Mouse (Mus musculus) hindbrain, embryonic 12.5 days (tissue): Measurements from ENCODE around the gene Tmem60. TPM values are rescaled to one million over a fixed set of nuclear protein-coding genes. Genes with fewer than 3 reads are reported as not detected.

ENCODE experiments used
- ATAC-seq: fragments of 200-750 bp; cut with Nextera tagmentation; 2 replicates; pipeline ENCODE4 v1.8.0; 2017; ENCODE audit warnings: moderate TSS enrichment; ENCODE audit not compliant: low FRiP score
- H3K27ac ChIP-seq: fragments of 300-500 bp; sonication (generic); 2 replicates; pipeline ENCODE4 v1.5.1; 2016; ENCODE audit warnings: mild to moderate bottlenecking
- H3K27me3 ChIP-seq: fragments of 300-500 bp; sonication (generic); 2 replicates; pipeline ENCODE4 v1.6.1; 2016; ENCODE audit warnings: mild to moderate bottlenecking
- H3K36me3 ChIP-seq: fragments of 300-500 bp; sonication (generic); 2 replicates; pipeline ENCODE4 v1.6.1; 2016; ENCODE audit warnings: mild to moderate bottlenecking
- H3K4me1 ChIP-seq: fragments of 300-500 bp; sonication (generic); 2 replicates; pipeline ENCODE4 v1.6.1; 2016
- H3K4me2 ChIP-seq: fragments of 300-500 bp; sonication (generic); replicated peaks from 2 replicates; pipeline ENCODE4 v1.6.1; 2016; ENCODE audit warnings: mild to moderate bottlenecking
- H3K4me3 ChIP-seq: fragments of 300-500 bp; sonication (generic); 2 replicates; pipeline ENCODE4 v1.5.1; 2016; ENCODE audit warnings: mild to moderate bottlenecking
- H3K9ac ChIP-seq: fragments of 300-500 bp; sonication (generic); 2 replicates; pipeline ENCODE4 v1.6.1; 2016; ENCODE audit warnings: mild to moderate bottlenecking, moderate library complexity
- H3K9me3 ChIP-seq: fragments of 300-500 bp; sonication (generic); replicated peaks from 2 replicates; pipeline ENCODE4 v1.6.1; 2016; ENCODE audit warnings: mild to moderate bottlenecking
- WGBS: fragments of 180-500 bp; shearing (Covaris S2); methylation state at CpG from one replicate; pipeline ENCODE4 v1.1.7; 2016; 5-methylcytosine and 5-hydroxymethylcytosine counted together
- polyA plus RNA-seq: library from polyadenylated mRNA; unstranded; fragments of >200 nt; fragmentation: Nextera tagmentation; extraction: Ambion mirVana; gene quantifications from 2 replicates; pipeline ENCODE4 v1.2.1, GENCODE M21; 2016

Tmem60 gene
- 48.4 and 55.6 TPM in 2 replicates for polyA plus RNA-seq

- Histone ChIP-seq H3K4me2 (peak within 1 kb of the TSS; percentile 61), H3K9ac (peak within 1 kb of the TSS; percentile 92), H3K27me3 (no peaks in the 10 kb centered on the region), H3K4me1 (peaks cover 15% of the 10 kb centered on the region), H3K36me3 (peaks cover 5% of the 10 kb centered on the region; the same call in 1 of the 2 replicates), H3K27ac (peak within 1 kb of the TSS; percentile 96), H3K9me3 (no peaks in the 10 kb centered on the region), H3K4me3 (peak within 1 kb of the TSS; percentile 89)
- ATAC-seq, result peak; percentile 100
- under 1% methylated on average over 79 of the region's 94 CpGs for WGBS
These were observed at the start of gene Tmem60, which contains the start of gene Phtf2 for GRCm38 (mm10) chr5:20881915-20882800. Tmem60 (plus strand) TSS chr5:20882191. Phtf2 (minus strand) TSS chr5:20882124.

GRCm38 (mm10) chr5:20834399-20834798 is 47.6 kb upstream of the Tmem60 start:
- H3K9ac ChIP-seq, result no peak overlapping the region
- ATAC-seq, result no peak
- no peaks in the 10 kb centered on the region for H3K27me3 ChIP-seq
- H3K4me2 ChIP-seq, result no peak overlapping the region
- no peaks in the 10 kb centered on the region for H3K36me3 ChIP-seq
- H3K4me1 ChIP-seq, result no peaks in the 10 kb centered on the region
- no peak overlapping the region for H3K27ac ChIP-seq
- WGBS, result 93% methylated on average over 1 of the region's 1 CpGs
- H3K4me3 ChIP-seq, result no peak overlapping the region
- H3K9me3 ChIP-seq, result no peaks in the 10 kb centered on the region

- Histone ChIP-seq H3K9ac (no peak overlapping the region), H3K4me2 (no peak overlapping the region), H3K4me1 (no peaks in the 10 kb centered on the region), H3K4me3 (no peak overlapping the region), H3K27ac (no peak overlapping the region), H3K27me3 (no peaks in the 10 kb centered on the region), H3K36me3 (no peaks in the 10 kb centered on the region), H3K9me3 (no peaks in the 10 kb centered on the region)
- no peak for ATAC-seq
- WGBS, result 98% methylated on average over 1 of the region's 1 CpGs
These were observed 44.9 kb upstream of the Tmem60 start for GRCm38 (mm10) chr5:20837082-20837481.

GRCm38 (mm10) chr5:20843405-20843804 is 38.6 kb upstream of the Tmem60 start:
- no peaks in the 10 kb centered on the region for H3K9me3 ChIP-seq

GRCm38 (mm10) chr5:20843816-20844215 is 38.2 kb upstream of the Tmem60 start:
- 73% methylated on average over 2 of the region's 2 CpGs for WGBS
- Histone ChIP-seq H3K27me3 (no peaks in the 10 kb centered on the region), H3K36me3 (no peaks in the 10 kb centered on the region), H3K4me3 (no peak overlapping the region), H3K9me3 (no peaks in the 10 kb centered on the region), H3K9ac (no peak overlapping the region), H3K27ac (no peak overlapping the region), H3K4me1 (no peaks in the 10 kb centered on the region), H3K4me2 (no peak overlapping the region)
- ATAC-seq, result no peak

More at GRCm38 (mm10) chr5:20843405-20843804, 38.6 kb upstream of the Tmem60 start:
- H3K4me1 ChIP-seq, result no peaks in the 10 kb centered on the region
- H3K27me3 ChIP-seq, result no peaks in the 10 kb centered on the region
- no peak overlapping the region for H3K4me2 ChIP-seq
- no peak overlapping the region for H3K4me3 ChIP-seq
- ATAC-seq, result no peak
- H3K27ac ChIP-seq, result no peak overlapping the region
- 71% methylated on average over 2 of the region's 3 CpGs for WGBS
- no peak overlapping the region for H3K9ac ChIP-seq
- no peaks in the 10 kb centered on the region for H3K36me3 ChIP-seq

GRCm38 (mm10) chr5:20847010-20847409 is 35.0 kb upstream of the Tmem60 start:
- H3K27ac ChIP-seq, result no peak overlapping the region
- H3K4me1 ChIP-seq, result no peaks in the 10 kb centered on the region
- no peak overlapping the region for H3K4me2 ChIP-seq
- no peak for ATAC-seq
- H3K27me3 ChIP-seq, result no peaks in the 10 kb centered on the region
- no peak overlapping the region for H3K9ac ChIP-seq
- no peaks in the 10 kb centered on the region for H3K36me3 ChIP-seq
- 95% methylated on average over 2 of the region's 2 CpGs for WGBS
- no peaks in the 10 kb centered on the region for H3K9me3 ChIP-seq
- no peak overlapping the region for H3K4me3 ChIP-seq

GRCm38 (mm10) chr5:20855066-20855465 is 26.9 kb upstream of the Tmem60 start:
- H3K9me3 ChIP-seq, result no peaks in the 10 kb centered on the region
- no peaks in the 10 kb centered on the region for H3K4me1 ChIP-seq
- 94% methylated on average over 4 of the region's 4 CpGs for WGBS
- no peak overlapping the region for H3K27ac ChIP-seq
- ATAC-seq, result no peak
- no peak overlapping the region for H3K4me2 ChIP-seq
- no peak overlapping the region for H3K4me3 ChIP-seq
- no peaks in the 10 kb centered on the region for H3K27me3 ChIP-seq
- no peak overlapping the region for H3K9ac ChIP-seq
- no peaks in the 10 kb centered on the region for H3K36me3 ChIP-seq

- no peaks in the 10 kb centered on the region for H3K27me3 ChIP-seq
- H3K36me3 ChIP-seq, result no peaks in the 10 kb centered on the region
- H3K9ac ChIP-seq, result no peak overlapping the region
- no peak overlapping the region for H3K27ac ChIP-seq
- no peaks in the 10 kb centered on the region for H3K9me3 ChIP-seq
- no peak overlapping the region for H3K4me2 ChIP-seq
- 98% methylated on average over 2 of the region's 2 CpGs for WGBS
- H3K4me3 ChIP-seq, result no peak overlapping the region
- no peaks in the 10 kb centered on the region for H3K4me1 ChIP-seq
- ATAC-seq, result no peak
These were observed 23.6 kb upstream of the Tmem60 start for GRCm38 (mm10) chr5:20858404-20858803.

GRCm38 (mm10) chr5:20860565-20860964 is 21.4 kb upstream of the Tmem60 start:
- WGBS, result 93% methylated on average over 4 of the region's 4 CpGs
- Histone ChIP-seq H3K9me3 (no peaks in the 10 kb centered on the region), H3K4me3 (no peak overlapping the region), H3K27me3 (no peaks in the 10 kb centered on the region), H3K4me2 (no peak overlapping the region), H3K36me3 (no peaks in the 10 kb centered on the region), H3K27ac (no peak overlapping the region), H3K9ac (no peak overlapping the region), H3K4me1 (no peaks in the 10 kb centered on the region)
- ATAC-seq, result no peak

- no peaks in the 10 kb centered on the region for H3K36me3 ChIP-seq
- H3K4me1 ChIP-seq, result no peaks in the 10 kb centered on the region
- no peak for ATAC-seq
- 95% methylated on average over 2 of the region's 2 CpGs for WGBS
- no peak overlapping the region for H3K9ac ChIP-seq
- H3K9me3 ChIP-seq, result no peaks in the 10 kb centered on the region
- no peaks in the 10 kb centered on the region for H3K27me3 ChIP-seq
- no peak overlapping the region for H3K27ac ChIP-seq
- H3K4me3 ChIP-seq, result no peak overlapping the region
- H3K4me2 ChIP-seq, result no peak overlapping the region
These were observed 20.1 kb upstream of the Tmem60 start for GRCm38 (mm10) chr5:20861901-20862300.

GRCm38 (mm10) chr5:20864216-20864969 is 17.6 kb upstream of the Tmem60 start:
- Histone ChIP-seq H3K4me3 (no peak overlapping the region), H3K36me3 (no peaks in the 10 kb centered on the region), H3K4me1 (no peaks in the 10 kb centered on the region), H3K9me3 (no peaks in the 10 kb centered on the region), H3K27ac (no peak overlapping the region), H3K9ac (no peak overlapping the region), H3K4me2 (no peak overlapping the region), H3K27me3 (no peaks in the 10 kb centered on the region)
- no peak for ATAC-seq
- WGBS, result 84% methylated on average over 4 of the region's 4 CpGs

GRCm38 (mm10) chr5:20865193-20865755 is 16.7 kb upstream of the Tmem60 start:
- no peak overlapping the region for H3K4me3 ChIP-seq
- H3K9me3 ChIP-seq, result no peaks in the 10 kb centered on the region
- H3K27ac ChIP-seq, result no peak overlapping the region
- H3K4me1 ChIP-seq, result no peaks in the 10 kb centered on the region
- H3K9ac ChIP-seq, result no peak overlapping the region
- no peaks in the 10 kb centered on the region for H3K27me3 ChIP-seq
- 92% methylated on average over 2 of the region's 2 CpGs for WGBS
- no peaks in the 10 kb centered on the region for H3K36me3 ChIP-seq
- no peak overlapping the region for H3K4me2 ChIP-seq
- no peak for ATAC-seq
